Mouse (Mus musculus) retina, postnatal 7 days (tissue): ENCODE results near the gene Tie1.
"Not testable (repeated sequence)": the region's sequence is repeated elsewhere in the genome, so short reads cannot be mapped to it uniquely, and the experiment has no call there.

Experiments
- DNase-seq: peaks from one replicate; pipeline ENCODE4 v3.0.0-alpha.2; 2012; ENCODE audit warnings: low read depth, low spot score

Tie1 gene

GRCm38 (mm10) chr4:118489717-118490132, at the start of gene Tie1:
Tie1 (minus strand) TSS chr4:118490061.
- no peak for DNase-seq

GRCm38 (mm10) chr4:118537801-118538200, 47.9 kb upstream of the Tie1 start:
- DNase-seq = no peak

- no peak for DNase-seq
Measured at GRCm38 (mm10) chr4:118535610-118536009, 45.7 kb upstream of the Tie1 start.

GRCm38 (mm10) chr4:118533605-118534004, 43.7 kb upstream of the Tie1 start:
- no peak for DNase-seq

- no peak for DNase-seq
Measured at GRCm38 (mm10) chr4:118533156-118533555, 43.3 kb upstream of the Tie1 start.

- DNase-seq = no peak
Measured at GRCm38 (mm10) chr4:118532663-118533062, 42.8 kb upstream of the Tie1 start.

- no peak for DNase-seq
Measured at GRCm38 (mm10) chr4:118527720-118528119, 37.9 kb upstream of the Tie1 start.

GRCm38 (mm10) chr4:118527335-118527681, 37.4 kb upstream of the Tie1 start:
- no peak for DNase-seq

- DNase-seq = no peak
Measured at GRCm38 (mm10) chr4:118526408-118527334, 36.8 kb upstream of the Tie1 start, which contains the start of gene 2610528J11Rik. 2610528J11Rik (plus strand) TSS chr4:118526999.

GRCm38 (mm10) chr4:118525779-118526178, 35.9 kb upstream of the Tie1 start:
- no peak for DNase-seq

- no peak for DNase-seq
Measured at GRCm38 (mm10) chr4:118523976-118524375, 34.1 kb upstream of the Tie1 start.

GRCm38 (mm10) chr4:118522248-118522647, 32.4 kb upstream of the Tie1 start:
- no peak for DNase-seq

- no peak for DNase-seq
Measured at GRCm38 (mm10) chr4:118518208-118518607, 28.3 kb upstream of the Tie1 start.

- no peak for DNase-seq
Measured at GRCm38 (mm10) chr4:118517497-118518146, 27.8 kb upstream of the Tie1 start.

- no peak for DNase-seq
Measured at GRCm38 (mm10) chr4:118516699-118517496, 27.0 kb upstream of the Tie1 start.

- no peak for DNase-seq
Measured at GRCm38 (mm10) chr4:118509050-118509449, 19.2 kb upstream of the Tie1 start.

- DNase-seq = not testable (repeated sequence)
Measured at GRCm38 (mm10) chr4:118507171-118507570, 17.3 kb upstream of the Tie1 start.

GRCm38 (mm10) chr4:118505551-118505950, 15.7 kb upstream of the Tie1 start:
- no peak for DNase-seq

GRCm38 (mm10) chr4:118500792-118501191, 10.9 kb upstream of the Tie1 start:
- no peak for DNase-seq

- no peak for DNase-seq
Measured at GRCm38 (mm10) chr4:118500171-118500724, 10.4 kb upstream of the Tie1 start.

GRCm38 (mm10) chr4:118490461-118490860, 600 bp upstream of the Tie1 start:
- no peak for DNase-seq
